Mouse (Mus musculus): ENCODE measurements around the gene Ddn. TPM values are rescaled to one million over a fixed set of nuclear protein-coding genes. Genes with fewer than 3 reads are reported as not detected.

Gene Ddn
- polyA plus RNA-seq, 1 experiment = not detected

- peaks cover 9% of the 10 kb centered on the region for H3K4me1 ChIP-seq (ENCODE audit: control insufficient read depth, insufficient read depth, insufficient read length, low read length)
- peak; percentile 67 for TF ChIP-seq POLR2A (IDR thresholded peaks at IDR 0.05; ENCODE audit: low read depth, low read length)
- TF ChIP-seq CTCF (IDR thresholded peaks at IDR 0.05; ENCODE audit: extremely low read depth, insufficient read length, insufficient replicate concordance, low read depth, low read length) = peak; percentile 13; the same call in 1 of the 2 replicates
- peaks cover 32% of the 10 kb centered on the region for H3K36me3 ChIP-seq (ENCODE audit: control insufficient read depth, insufficient read depth, low read length)
- no peaks in the 10 kb centered on the region for H3K27me3 ChIP-seq (ENCODE audit: control insufficient read depth, insufficient read depth, low read length)
- WGBS = under 1% methylated on average over 65 of the region's 66 CpGs
- peak within 1 kb of the TSS; percentile 86 for H3K27ac ChIP-seq (ENCODE audit: insufficient read depth, low read depth, low read length)
- peak within 1 kb of the TSS; percentile 95 for H3K4me3 ChIP-seq (ENCODE audit: low read depth, low read length)
Observed at GRCm38 (mm10) chr15:98830736-98831683, 21.7 kb upstream of the Ddn start, which contains the start of gene Prkag1. Gene Prkag1, minus strand, starts transcription at chr15:98831521.

GRCm38 (mm10) chr15:98827611-98828011 lies 18.3 kb upstream of the Ddn start:
- Histone ChIP-seq H3K27me3 (ENCODE audit: control insufficient read depth, insufficient read depth, low read length) (no peaks in the 10 kb centered on the region), H3K4me1 (ENCODE audit: control insufficient read depth, insufficient read depth, insufficient read length, low read length) (peaks cover 9% of the 10 kb centered on the region), H3K4me3 (ENCODE audit: low read depth, low read length) (no peak overlapping the region), H3K27ac (ENCODE audit: insufficient read depth, low read depth, low read length) (no peak overlapping the region), H3K36me3 (ENCODE audit: control insufficient read depth, insufficient read depth, low read length) (peaks cover 26% of the 10 kb centered on the region)
- WGBS = 87% methylated on average over 7 of the region's 7 CpGs
- TF ChIP-seq CTCF (IDR thresholded peaks at IDR 0.05; ENCODE audit: extremely low read depth, insufficient read length, insufficient replicate concordance, low read depth, low read length) (no peak), POLR2A (IDR thresholded peaks at IDR 0.05; ENCODE audit: low read depth, low read length) (no peak)

GRCm38 (mm10) chr15:98823434-98823833 lies 14.1 kb upstream of the Ddn start:
- WGBS = 81% methylated on average over 3 of the region's 3 CpGs
- Histone ChIP-seq H3K36me3 (ENCODE audit: control insufficient read depth, insufficient read depth, low read length) (peaks cover 38% of the 10 kb centered on the region), H3K4me3 (ENCODE audit: low read depth, low read length) (no peak overlapping the region), H3K4me1 (ENCODE audit: control insufficient read depth, insufficient read depth, insufficient read length, low read length) (peaks cover 7% of the 10 kb centered on the region; the same call in 1 of the 2 replicates), H3K27me3 (ENCODE audit: control insufficient read depth, insufficient read depth, low read length) (no peaks in the 10 kb centered on the region), H3K27ac (ENCODE audit: insufficient read depth, low read depth, low read length) (no peak overlapping the region)
- TF ChIP-seq POLR2A (IDR thresholded peaks at IDR 0.05; ENCODE audit: low read depth, low read length) = no peak
- TF ChIP-seq CTCF (IDR thresholded peaks at IDR 0.05; ENCODE audit: extremely low read depth, insufficient read length, insufficient replicate concordance, low read depth, low read length) = peak; percentile 17; the same call in 1 of the 2 replicates

- Histone ChIP-seq H3K4me3 (ENCODE audit: low read depth, low read length) (no peak overlapping the region), H3K4me1 (ENCODE audit: control insufficient read depth, insufficient read depth, insufficient read length, low read length) (peaks cover 7% of the 10 kb centered on the region; the same call in 1 of the 2 replicates), H3K27ac (ENCODE audit: insufficient read depth, low read depth, low read length) (no peak overlapping the region), H3K36me3 (ENCODE audit: control insufficient read depth, insufficient read depth, low read length) (peaks cover 35% of the 10 kb centered on the region), H3K27me3 (ENCODE audit: control insufficient read depth, insufficient read depth, low read length) (no peaks in the 10 kb centered on the region)
- WGBS = 56% methylated on average over 5 of the region's 5 CpGs
- TF ChIP-seq POLR2A (IDR thresholded peaks at IDR 0.05; ENCODE audit: low read depth, low read length) (no peak), CTCF (IDR thresholded peaks at IDR 0.05; ENCODE audit: extremely low read depth, insufficient read length, insufficient replicate concordance, low read depth, low read length) (no peak)
Observed at GRCm38 (mm10) chr15:98822147-98822546, 12.9 kb upstream of the Ddn start.

DNA sequence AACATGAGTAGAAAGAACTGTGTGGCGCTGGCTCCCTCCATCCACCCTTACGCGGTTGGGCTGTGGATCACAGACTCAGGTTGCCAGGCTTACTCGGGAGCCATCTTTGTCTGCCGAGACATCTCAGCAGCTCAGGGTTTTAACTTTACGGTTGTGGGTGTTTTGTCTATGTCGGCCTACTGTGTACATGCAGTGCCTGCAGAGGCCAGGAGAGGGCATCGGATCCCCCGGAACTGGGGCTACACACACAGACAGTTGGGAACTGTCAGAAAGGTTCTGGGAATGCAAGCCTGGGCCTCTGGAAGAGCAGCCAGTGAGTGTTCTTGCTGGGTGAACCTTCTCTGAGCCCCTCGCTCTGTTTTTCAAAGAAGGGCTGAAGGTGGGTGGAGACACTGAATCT lies 12.1 kb upstream of the Ddn start:
- H3K4me3 ChIP-seq (ENCODE audit: low read depth, low read length) = no peak overlapping the region
- H3K27ac ChIP-seq (ENCODE audit: insufficient read depth, low read depth, low read length) = no peak overlapping the region
- no peaks in the 10 kb centered on the region for H3K27me3 ChIP-seq (ENCODE audit: control insufficient read depth, insufficient read depth, low read length)
- WGBS = 70% methylated on average over 10 of the region's 10 CpGs
- H3K36me3 ChIP-seq (ENCODE audit: control insufficient read depth, insufficient read depth, low read length) = peaks cover 41% of the 10 kb centered on the region
- peak; percentile 60; the same call in 1 of the 2 replicates for TF ChIP-seq CTCF (IDR thresholded peaks at IDR 0.05; ENCODE audit: extremely low read depth, insufficient read length, insufficient replicate concordance, low read depth, low read length)
- TF ChIP-seq POLR2A (IDR thresholded peaks at IDR 0.05; ENCODE audit: low read depth, low read length) = no peak
- H3K4me1 ChIP-seq (ENCODE audit: control insufficient read depth, insufficient read depth, insufficient read length, low read length) = peaks cover 7% of the 10 kb centered on the region; the same call in 1 of the 2 replicates

- peaks cover 41% of the 10 kb centered on the region for H3K36me3 ChIP-seq (ENCODE audit: control insufficient read depth, insufficient read depth, low read length)
- no peak overlapping the region for H3K27ac ChIP-seq (ENCODE audit: insufficient read depth, low read depth, low read length)
- H3K4me1 ChIP-seq (ENCODE audit: control insufficient read depth, insufficient read depth, insufficient read length, low read length) = peaks cover 7% of the 10 kb centered on the region; the same call in 1 of the 2 replicates
- H3K4me3 ChIP-seq (ENCODE audit: low read depth, low read length) = no peak overlapping the region
- TF ChIP-seq POLR2A (IDR thresholded peaks at IDR 0.05; ENCODE audit: low read depth, low read length) = no peak
- no peak for TF ChIP-seq CTCF (IDR thresholded peaks at IDR 0.05; ENCODE audit: extremely low read depth, insufficient read length, insufficient replicate concordance, low read depth, low read length)
- 92% methylated on average over 4 of the region's 4 CpGs for WGBS
- no peaks in the 10 kb centered on the region for H3K27me3 ChIP-seq (ENCODE audit: control insufficient read depth, insufficient read depth, low read length)
Observed at GRCm38 (mm10) chr15:98820937-98821336, 11.6 kb upstream of the Ddn start.

DNA sequence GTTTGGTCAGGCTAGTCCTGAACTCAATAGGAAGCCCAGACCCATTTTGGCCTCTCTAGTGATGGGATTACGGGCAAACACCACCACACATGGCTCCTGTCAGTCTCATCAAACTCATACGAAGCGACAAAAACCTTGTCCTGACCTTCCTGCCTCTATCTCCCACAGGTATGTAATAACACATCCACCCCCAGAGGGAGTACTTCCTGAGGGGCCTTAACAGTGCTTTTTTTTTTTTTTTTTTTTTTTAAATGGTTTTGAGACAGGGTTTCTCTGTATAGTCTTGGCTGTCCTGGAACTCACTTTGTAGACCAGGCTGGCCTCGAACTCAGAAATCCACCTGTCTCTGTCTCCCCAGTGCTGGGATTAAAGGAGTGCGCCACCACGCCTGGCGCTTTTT lies 8.9 kb upstream of the Ddn start:
- 96% methylated on average over 7 of the region's 7 CpGs for WGBS
- TF ChIP-seq CTCF (IDR thresholded peaks at IDR 0.05; ENCODE audit: extremely low read depth, insufficient read length, insufficient replicate concordance, low read depth, low read length) (no peak), POLR2A (IDR thresholded peaks at IDR 0.05; ENCODE audit: low read depth, low read length) (no peak)

More for the DNA sequence above, 8.9 kb upstream of the Ddn start:
- Histone ChIP-seq H3K4me3 (ENCODE audit: low read depth, low read length) (no peak overlapping the region), H3K4me1 (ENCODE audit: control insufficient read depth, insufficient read depth, insufficient read length, low read length) (peaks cover 7% of the 10 kb centered on the region; the same call in 1 of the 2 replicates), H3K27ac (ENCODE audit: insufficient read depth, low read depth, low read length) (no peak overlapping the region), H3K27me3 (ENCODE audit: control insufficient read depth, insufficient read depth, low read length) (no peaks in the 10 kb centered on the region), H3K36me3 (ENCODE audit: control insufficient read depth, insufficient read depth, low read length) (peaks cover 47% of the 10 kb centered on the region)
